13 mouse cellular contexts compared by ENCODE assay signal in genomic region chr16:72735588-72735987, GRCm38 (mm10).
"Had no signal": no experiment of that assay in that cellular context is flagged by ENCODE, and none has a peak within 500 bp of the region (broad histone marks: within the 10 kb centered on the region; RNA-seq: fewer than 3 reads in every experiment).

No protein-coding gene starts in this region.

- H3K9ac ChIP-seq: hindbrain, embryonic 13.5 days; limb, embryonic 12.5 days; limb, embryonic 15.5 days; liver, embryonic 14.5 days; liver, postnatal 0 days; lung, embryonic 15.5 days; midbrain, embryonic 12.5 days had no signal

- H3K27ac ChIP-seq: hindbrain, embryonic 13.5 days; limb, embryonic 12.5 days; limb, embryonic 15.5 days; liver, embryonic 14.5 days; lung, embryonic 15.5 days; midbrain, embryonic 12.5 days had no signal

- H3K27me3 ChIP-seq: hindbrain, embryonic 13.5 days; limb, embryonic 12.5 days; limb, embryonic 15.5 days; lung, embryonic 15.5 days; midbrain, embryonic 12.5 days had no signal

- H3K4me3 ChIP-seq: hindbrain, embryonic 13.5 days; limb, embryonic 12.5 days; limb, embryonic 15.5 days; lung, embryonic 15.5 days; midbrain, embryonic 12.5 days had no signal

- H3K4me2 ChIP-seq: hindbrain, embryonic 13.5 days; limb, embryonic 12.5 days; limb, embryonic 15.5 days; liver, embryonic 11.5 days; midbrain, embryonic 12.5 days had no signal

- DNase-seq: kidney, postnatal 14 days; kidney, postnatal 4 days; left cerebral cortex, postnatal 4 days; liver, postnatal 0 days; thymus, postnatal 25 days had no signal

- H3K36me3 ChIP-seq: hindbrain, embryonic 13.5 days; limb, embryonic 12.5 days; limb, embryonic 15.5 days; lung, embryonic 15.5 days; midbrain, embryonic 12.5 days had no signal

- ATAC-seq: intestine, postnatal 0 days; liver, postnatal 0 days had no signal

- H3K9me3 ChIP-seq: hindbrain, embryonic 13.5 days; limb, embryonic 12.5 days; limb, embryonic 15.5 days; lung, embryonic 15.5 days; midbrain, embryonic 12.5 days had no signal
